Mouse (Mus musculus) spleen, adult 2 months (tissue): ENCODE data around the gene Cnnm1. TPM values are rescaled to one million over a fixed set of nuclear protein-coding genes. Genes with fewer than 3 reads are reported as not detected.

Experiments used
- DNase-seq, 2 experiments: peaks; one replicate each; pipeline versions ENCODE4 v3.0.0 to v3.0.0-alpha.2; 2012 to 2021; ENCODE audit warnings: low spot score in 2 of 2, low read depth in 1 of 2
- H3K27ac ChIP-seq: fragments of 200-500 bp; 2 replicates; pipeline ENCODE4 v1.5.1; 2012; ENCODE audit warnings: low read length, inconsistent platforms; ENCODE audit not compliant: insufficient read depth
- H3K27me3 ChIP-seq: fragments of 200-500 bp; 2 replicates; pipeline ENCODE4 v1.6.1; 2012; ENCODE audit warnings: mild to moderate bottlenecking, moderate library complexity, low read length, inconsistent platforms; ENCODE audit not compliant: control insufficient read depth, insufficient read depth
- H3K36me3 ChIP-seq: fragments of 200-500 bp; 2 replicates; pipeline ENCODE4 v1.6.1; 2012; ENCODE audit warnings: mild to moderate bottlenecking, low read length, inconsistent platforms; ENCODE audit not compliant: control insufficient read depth, insufficient read depth
- H3K4me1 ChIP-seq: fragments of 200-500 bp; 2 replicates; pipeline ENCODE4 v1.6.1; 2011; ENCODE audit warnings: inconsistent platforms; ENCODE audit not compliant: control insufficient read depth, insufficient read depth, insufficient read length
- H3K4me3 ChIP-seq: fragments of 200-500 bp; 2 replicates; pipeline ENCODE4 v1.5.1; 2011; ENCODE audit warnings: mild to moderate bottlenecking, inconsistent platforms; ENCODE audit not compliant: insufficient read depth, insufficient read length; ENCODE audit errors: extremely low read depth
- CTCF ChIP-seq: fragments of 200-500 bp; IDR thresholded peaks from 2 replicates; pipeline ENCODE4 v1.5.1; 2011; ENCODE audit warnings: mild to moderate bottlenecking, inconsistent platforms; ENCODE audit not compliant: insufficient read depth, insufficient read length, insufficient replicate concordance; ENCODE audit errors: extremely low read depth
- POLR2A ChIP-seq: fragments of 200-500 bp; IDR thresholded peaks from 2 replicates; pipeline ENCODE4 v1.6.1; 2011; ENCODE audit warnings: low read depth, low read length, inconsistent platforms
- WGBS: fragments of 180-500 bp; shearing (Covaris S2); methylation state at CpG from one replicate; pipeline ENCODE4 v1.1.7; 2018; 5-methylcytosine and 5-hydroxymethylcytosine counted together
- polyA plus RNA-seq: library from polyadenylated mRNA; depleted of rRNA; stranded (reverse); fragments of >200 nt; gene quantifications from 2 replicates; pipeline ENCODE4 v1.2.3, GENCODE M21; 2012

Cnnm1 gene
- polyA plus RNA-seq, 1 experiment: 0.06 TPM

- Histone ChIP-seq H3K36me3 (no peaks in the 10 kb centered on the region), H3K27ac (no peak overlapping the region), H3K4me1 (no peaks in the 10 kb centered on the region), H3K27me3 (no peaks in the 10 kb centered on the region), H3K4me3 (no peak overlapping the region)
- no peak for TF ChIP-seq POLR2A
- TF ChIP-seq CTCF: no peak
- 87% methylated on average over 11 of the region's 11 CpGs for WGBS
- no peak for DNase-seq
Measured at GRCm38 (mm10) chr19:43465076-43465475, 24.8 kb downstream of the Cnnm1 start.

- TF ChIP-seq POLR2A (no peak), CTCF (no peak)
- Histone ChIP-seq H3K4me1 (no peaks in the 10 kb centered on the region), H3K27me3 (no peaks in the 10 kb centered on the region), H3K36me3 (no peaks in the 10 kb centered on the region), H3K4me3 (no peak overlapping the region), H3K27ac (no peak overlapping the region)
- DNase-seq: no peak
- 92% methylated on average over 14 of the region's 14 CpGs for WGBS
Measured at GRCm38 (mm10) chr19:43465601-43466255, 25.5 kb downstream of the Cnnm1 start.

DNA sequence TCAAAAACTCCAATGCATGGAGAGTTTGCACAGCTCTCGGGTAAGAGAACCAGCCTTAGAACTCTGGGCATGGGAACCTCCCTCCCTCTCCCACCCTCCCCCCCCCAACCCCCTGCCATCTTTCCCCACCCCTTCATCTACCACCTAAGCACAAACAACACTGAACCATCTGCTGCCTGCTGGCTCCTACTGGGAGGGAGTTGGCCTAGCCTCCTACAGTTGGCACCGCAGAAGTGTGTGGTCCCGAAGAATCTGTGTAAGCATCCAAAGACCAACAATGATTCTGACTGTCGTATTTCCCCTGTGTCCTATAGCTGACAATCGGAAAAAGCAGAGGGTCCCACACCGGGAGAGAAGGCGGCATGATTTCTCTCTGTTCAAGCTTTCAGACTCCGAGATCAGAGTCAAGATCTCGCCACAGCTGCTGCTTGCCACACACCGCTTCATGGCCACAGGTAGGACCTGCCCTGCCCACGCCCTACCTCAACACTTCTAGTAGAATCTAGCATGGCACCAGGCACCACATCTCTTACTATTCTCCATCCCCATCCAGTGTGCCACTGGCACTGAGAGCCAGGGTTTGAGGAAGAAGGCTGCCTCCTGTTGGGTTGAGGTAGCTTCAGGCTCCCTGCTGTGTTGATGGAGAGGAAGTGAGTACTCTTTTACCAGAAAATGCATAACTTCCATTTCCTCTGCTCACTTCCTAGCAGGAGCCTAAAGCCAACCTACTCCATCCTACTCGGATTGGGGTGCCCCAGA is 27.9 kb downstream of the Cnnm1 start:
- no peak for DNase-seq
- no peak for TF ChIP-seq POLR2A
- TF ChIP-seq CTCF: no peak
- no peaks in the 10 kb centered on the region for H3K36me3 ChIP-seq
- H3K4me3 ChIP-seq: no peak overlapping the region
- H3K27ac ChIP-seq: no peak overlapping the region
- no peaks in the 10 kb centered on the region for H3K4me1 ChIP-seq
- no peaks in the 10 kb centered on the region for H3K27me3 ChIP-seq
- WGBS: 85% methylated on average over 12 of the region's 12 CpGs

- H3K27me3 ChIP-seq: no peaks in the 10 kb centered on the region
- no peak overlapping the region for H3K27ac ChIP-seq
- no peak for DNase-seq
- TF ChIP-seq POLR2A (no peak), CTCF (no peak)
- H3K4me3 ChIP-seq: no peak overlapping the region
- H3K4me1 ChIP-seq: no peaks in the 10 kb centered on the region
- H3K36me3 ChIP-seq: no peaks in the 10 kb centered on the region
- WGBS: 80% methylated on average over 7 of the region's 7 CpGs
Measured at GRCm38 (mm10) chr19:43469333-43469732, 29.1 kb downstream of the Cnnm1 start.

DNA sequence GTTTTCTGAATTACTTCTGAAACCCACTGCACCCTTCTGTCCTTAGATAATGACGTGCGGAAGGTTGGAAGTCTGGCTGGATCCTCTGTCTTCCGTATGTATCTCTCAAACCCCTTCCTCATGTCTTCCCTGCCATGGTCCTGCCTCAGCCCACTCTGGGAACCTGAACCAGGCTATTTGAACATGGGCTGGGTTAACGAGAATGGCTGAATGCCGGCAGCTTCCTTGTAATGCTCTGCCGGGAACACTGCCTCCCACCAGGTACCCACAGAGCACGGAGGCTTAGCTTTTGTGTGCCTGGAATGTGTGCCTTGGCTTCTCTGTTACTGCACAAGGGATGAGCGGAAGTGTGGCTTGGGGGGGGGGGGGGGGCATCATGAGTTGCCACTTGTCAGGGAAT is 32.1 kb downstream of the Cnnm1 start:
- 89% methylated on average over 8 of the region's 8 CpGs for WGBS
- no peaks in the 10 kb centered on the region for H3K36me3 ChIP-seq
- TF ChIP-seq CTCF: no peak

DNA sequence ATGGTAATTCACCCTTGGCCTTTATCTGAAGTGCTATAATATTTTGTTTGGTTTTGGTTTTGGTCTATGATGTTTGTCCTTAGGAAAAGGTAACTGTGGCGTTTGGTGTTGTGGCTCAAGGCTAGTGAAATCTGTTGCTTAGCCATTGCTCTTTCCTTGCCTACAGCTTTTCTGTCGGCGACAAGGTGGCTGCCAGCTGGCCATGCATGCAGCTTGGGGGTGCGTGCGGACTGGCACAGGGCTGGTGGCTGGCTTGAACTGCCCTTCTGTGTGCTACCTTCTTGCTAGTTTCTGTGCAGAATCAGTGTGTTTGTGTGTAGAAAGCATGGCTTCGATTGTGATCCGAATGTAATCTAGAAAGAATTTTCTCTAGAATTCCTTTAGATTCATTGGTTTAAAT is 32.5 kb downstream of the Cnnm1 start:
- Histone ChIP-seq H3K27me3 (no peaks in the 10 kb centered on the region), H3K4me1 (no peaks in the 10 kb centered on the region), H3K27ac (no peak overlapping the region), H3K36me3 (no peaks in the 10 kb centered on the region), H3K4me3 (no peak overlapping the region)
- no peak for DNase-seq
- 92% methylated on average over 7 of the region's 7 CpGs for WGBS
- no peak for TF ChIP-seq POLR2A
- no peak for TF ChIP-seq CTCF

More for the DNA sequence above, 32.1 kb downstream of the Cnnm1 start:
- no peak for DNase-seq
- H3K4me3 ChIP-seq: no peak overlapping the region
- H3K4me1 ChIP-seq: no peaks in the 10 kb centered on the region
- H3K27me3 ChIP-seq: no peaks in the 10 kb centered on the region
- H3K27ac ChIP-seq: no peak overlapping the region

DNA sequence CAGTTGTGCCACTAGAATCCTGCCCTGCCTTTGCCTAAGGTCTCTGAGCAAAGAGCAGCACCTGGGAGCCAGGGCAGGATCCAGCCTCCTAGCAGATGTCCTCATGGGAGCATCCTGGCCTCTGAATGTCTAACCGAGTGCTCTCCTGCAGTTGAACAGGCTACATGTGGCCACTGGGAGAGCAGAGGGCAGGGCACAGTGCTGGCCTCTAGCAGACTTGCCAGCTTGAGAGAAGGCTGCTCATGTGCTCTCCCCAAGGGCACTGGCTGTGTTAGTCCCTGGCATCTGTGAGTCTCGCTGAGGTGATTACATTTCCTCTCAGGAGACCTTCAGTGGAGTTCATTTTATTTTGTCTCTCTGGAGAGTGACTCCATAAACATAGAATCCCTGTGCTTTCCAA is 35.4 kb downstream of the Cnnm1 start:
- no peak for DNase-seq
- Histone ChIP-seq H3K4me1 (no peaks in the 10 kb centered on the region), H3K27ac (no peak overlapping the region), H3K4me3 (no peak overlapping the region), H3K36me3 (no peaks in the 10 kb centered on the region), H3K27me3 (no peaks in the 10 kb centered on the region)
- 53% methylated on average over 2 of the region's 2 CpGs for WGBS
- TF ChIP-seq POLR2A (no peak), CTCF (no peak)
